Mouse (Mus musculus) ovary, postnatal 10 days (tissue): Measurements from ENCODE around the gene Wbp1.
A peak's percentile ranks its signal among the peaks of the same experiment; 100 is the strongest.
"Not testable (repeated sequence)": the region's sequence is repeated elsewhere in the genome, so short reads cannot be mapped to it uniquely, and the experiment has no call there.

Experiments
- DNase-seq: peaks from one replicate; pipeline ENCODE4 v3.0.0; 2022; ENCODE audit warnings: low spot score

Gene Wbp1

GRCm38 (mm10) chr6:83120930-83121862, at the start of gene Wbp1:
TSS of gene Wbp1 (minus strand) at chr6:83121559.
- DNase-seq: peak; percentile 81

GRCm38 (mm10) chr6:83171063-83171462, 49.7 kb upstream of the Wbp1 start:
- DNase-seq: no peak

GRCm38 (mm10) chr6:83169872-83170271, 48.5 kb upstream of the Wbp1 start:
- no peak for DNase-seq

GRCm38 (mm10) chr6:83166243-83166630, 44.9 kb upstream of the Wbp1 start:
- DNase-seq: no peak

GRCm38 (mm10) chr6:83165607-83166242, 44.4 kb upstream of the Wbp1 start, which contains the start of gene Dctn1:
TSS of gene Dctn1 (plus strand) at chr6:83165920.
- peak; percentile 94 for DNase-seq

- no peak for DNase-seq
These were observed 43.8 kb upstream of the Wbp1 start for GRCm38 (mm10) chr6:83165026-83165606.

- DNase-seq: no peak
These were observed 41.3 kb upstream of the Wbp1 start for GRCm38 (mm10) chr6:83162701-83163100.

GRCm38 (mm10) chr6:83161921-83162641, 40.7 kb upstream of the Wbp1 start:
- DNase-seq: peak; percentile 25

- no peak for DNase-seq
These were observed 40.1 kb upstream of the Wbp1 start for GRCm38 (mm10) chr6:83161442-83161841.

GRCm38 (mm10) chr6:83159456-83159855, 38.1 kb upstream of the Wbp1 start:
- not testable (repeated sequence) for DNase-seq

- no peak for DNase-seq
These were observed 34.9 kb upstream of the Wbp1 start, which contains the start of the genes Wdr54 and 1700003E16Rik for GRCm38 (mm10) chr6:83156259-83156684. TSS of gene Wdr54 (minus strand) at chr6:83156397. TSS of gene 1700003E16Rik (plus strand) at chr6:83156404.

GRCm38 (mm10) chr6:83155552-83156238, 34.3 kb upstream of the Wbp1 start:
- DNase-seq: no peak

- DNase-seq: no peak
These were observed 32.1 kb upstream of the Wbp1 start for GRCm38 (mm10) chr6:83153485-83153884.

- no peak for DNase-seq
These were observed 31.7 kb upstream of the Wbp1 start for GRCm38 (mm10) chr6:83153038-83153437.

- DNase-seq: no peak
These were observed 30.4 kb upstream of the Wbp1 start for GRCm38 (mm10) chr6:83151721-83152120.

GRCm38 (mm10) chr6:83147280-83147679, 25.9 kb upstream of the Wbp1 start:
- no peak for DNase-seq

- DNase-seq: no peak
These were observed 24.4 kb upstream of the Wbp1 start for GRCm38 (mm10) chr6:83145805-83146204.

- no peak for DNase-seq
These were observed 23.9 kb upstream of the Wbp1 start for GRCm38 (mm10) chr6:83145209-83145608.

- no peak for DNase-seq
These were observed 21.5 kb upstream of the Wbp1 start for GRCm38 (mm10) chr6:83142886-83143285.

GRCm38 (mm10) chr6:83142211-83142731, 20.9 kb upstream of the Wbp1 start:
- DNase-seq: no peak

- no peak for DNase-seq
These were observed 20.3 kb upstream of the Wbp1 start for GRCm38 (mm10) chr6:83141636-83142035.
